Mouse (Mus musculus) kidney, postnatal 0 days (tissue): ENCODE results near the gene Tarbp2. TPM values are rescaled to one million over a fixed set of nuclear protein-coding genes. Genes with fewer than 3 reads are reported as not detected.
A peak's percentile ranks its signal among the peaks of the same experiment; 100 is the strongest.

Source experiments
- ATAC-seq: fragments of 200-750 bp; cut with Nextera tagmentation; replicated peaks from 2 replicates; pipeline ENCODE4 v1.8.0; 2017; ENCODE audit warnings: low read depth, moderate number of reproducible peaks, moderate TSS enrichment, moderate library complexity; ENCODE audit not compliant: low FRiP score
- DNase-seq: peaks from one replicate; pipeline ENCODE4 v3.0.0-alpha.2; 2016; ENCODE audit warnings: low spot score
- H3K27ac ChIP-seq: fragments of 300-500 bp; sonication (generic); 2 replicates; pipeline ENCODE4 v1.5.1; 2014; ENCODE audit warnings: mild to moderate bottlenecking
- H3K27me3 ChIP-seq: fragments of 300-500 bp; sonication (generic); 2 replicates; pipeline ENCODE4 v1.6.1; 2014; ENCODE audit warnings: low read length, mixed read lengths; ENCODE audit not compliant: insufficient read depth
- H3K36me3 ChIP-seq: fragments of 300-500 bp; sonication (generic); 2 replicates; pipeline ENCODE4 v1.6.1; 2014; ENCODE audit warnings: low read length, mixed read lengths; ENCODE audit not compliant: insufficient read depth
- H3K4me1 ChIP-seq: fragments of 300-500 bp; sonication (generic); replicated peaks from 2 replicates; pipeline ENCODE4 v1.6.1; 2014; ENCODE audit warnings: antibody characterized with exemption, low read length, mixed read lengths; ENCODE audit not compliant: insufficient read depth
- H3K4me2 ChIP-seq: fragments of 300-500 bp; sonication (generic); 2 replicates; pipeline ENCODE4 v1.6.1; 2014; ENCODE audit warnings: mild to moderate bottlenecking, low read length, moderate library complexity, mixed read lengths
- H3K4me3 ChIP-seq: fragments of 300-500 bp; sonication (generic); replicated peaks from 2 replicates; pipeline ENCODE4 v1.5.1; 2014; ENCODE audit warnings: low read depth, low read length
- H3K9ac ChIP-seq: fragments of 300-500 bp; sonication (generic); 2 replicates; pipeline ENCODE4 v1.6.1; 2014; ENCODE audit warnings: low read depth, low read length
- H3K9me3 ChIP-seq: fragments of 300-500 bp; sonication (generic); replicated peaks from 2 replicates; pipeline ENCODE4 v1.6.1; 2016; ENCODE audit warnings: low read length, inconsistent platforms, mixed read lengths
- CTCF ChIP-seq: IDR thresholded peaks from 2 replicates; pipeline ENCODE4 v1.5.1; 2016; ENCODE audit warnings: antibody characterized with exemption, low read depth, mild to moderate bottlenecking, moderate library complexity
- WGBS: fragments of 180-500 bp; shearing (Covaris S2); extraction: QIAGEN DNeasy Blood & Tissue Kit; methylation state at CpG from one replicate; pipeline ENCODE4 v1.1.7; 2014; 5-methylcytosine and 5-hydroxymethylcytosine counted together
- polyA plus RNA-seq: library from polyadenylated mRNA; unstranded; fragments of >200 nt; fragmentation: Nextera tagmentation; extraction: Ambion mirVana; gene quantifications from 2 replicates; pipeline ENCODE4 v1.2.1, GENCODE M21; 2015

The Tarbp2 gene
- polyA plus RNA-seq, 1 experiment from 2014 or later = 57.2 TPM

DNA sequence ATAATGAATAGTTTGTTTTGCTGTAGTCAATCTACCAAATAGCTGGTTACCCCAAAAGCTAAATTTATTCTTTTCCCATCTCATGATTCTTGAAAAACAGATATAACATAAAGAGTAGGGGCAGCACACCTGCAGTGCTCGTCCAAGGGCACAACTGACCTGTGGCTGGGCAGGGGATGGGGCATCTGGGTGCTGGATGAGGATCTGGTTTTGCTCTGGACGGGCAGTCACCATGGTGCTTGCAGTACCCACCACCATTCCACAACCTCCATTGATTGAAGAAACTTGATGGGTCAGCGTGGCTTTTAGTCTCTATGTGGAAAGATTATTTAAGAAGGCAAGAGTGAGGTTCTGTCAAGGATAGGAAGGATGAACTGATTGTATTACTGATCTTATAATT is 28.3 kb downstream of the Tarbp2 start:
- TF ChIP-seq CTCF = no peak
- Histone ChIP-seq H3K27ac (no peak overlapping the region), H3K4me2 (no peak overlapping the region), H3K9me3 (no peaks in the 10 kb centered on the region), H3K4me1 (no peaks in the 10 kb centered on the region), H3K4me3 (no peak overlapping the region), H3K27me3 (no peaks in the 10 kb centered on the region), H3K36me3 (peaks cover 29% of the 10 kb centered on the region), H3K9ac (no peak overlapping the region)
- DNase-seq (no peak), ATAC-seq (no peak)
- WGBS = 96% methylated on average over 3 of the region's 3 CpGs

GRCm38 (mm10) chr15:102546677-102547427 is 28.9 kb downstream of the Tarbp2 start:
- Histone ChIP-seq H3K27ac (no peak overlapping the region), H3K27me3 (no peaks in the 10 kb centered on the region), H3K4me2 (no peak overlapping the region), H3K36me3 (peaks cover 29% of the 10 kb centered on the region), H3K9me3 (no peaks in the 10 kb centered on the region), H3K9ac (no peak overlapping the region), H3K4me3 (no peak overlapping the region), H3K4me1 (no peaks in the 10 kb centered on the region)
- 91% methylated on average over 3 of the region's 3 CpGs for WGBS
- ATAC-seq (no peak), DNase-seq (no peak)
- TF ChIP-seq CTCF = no peak

DNA sequence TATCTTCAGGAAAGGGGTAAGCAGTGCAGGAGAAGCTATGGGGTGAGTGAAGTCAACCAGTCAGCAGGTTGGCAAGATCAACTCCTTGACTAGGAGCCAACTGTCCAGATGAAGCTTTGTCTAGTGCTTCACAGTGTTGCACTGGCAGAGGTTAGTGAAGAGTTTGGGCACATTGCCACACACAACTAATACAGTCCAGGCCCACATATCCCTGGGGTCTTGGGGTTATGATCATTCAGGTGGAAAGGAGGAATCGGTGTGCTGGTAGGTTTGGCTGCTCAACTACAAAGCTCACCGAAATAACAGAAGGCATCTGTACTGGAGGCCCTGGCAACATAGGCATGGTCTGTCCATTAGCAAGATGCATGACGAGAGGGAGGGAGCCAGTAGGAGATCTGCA is 29.5 kb downstream of the Tarbp2 start:
- DNase-seq (no peak), ATAC-seq (no peak)
- Histone ChIP-seq H3K4me2 (no peak overlapping the region), H3K4me3 (no peak overlapping the region), H3K4me1 (no peaks in the 10 kb centered on the region), H3K9me3 (no peaks in the 10 kb centered on the region), H3K36me3 (peaks cover 27% of the 10 kb centered on the region), H3K27me3 (no peaks in the 10 kb centered on the region), H3K27ac (no peak overlapping the region), H3K9ac (no peak overlapping the region)
- no peak for TF ChIP-seq CTCF
- WGBS = 84% methylated on average over 3 of the region's 3 CpGs

GRCm38 (mm10) chr15:102552599-102552998 is 34.6 kb downstream of the Tarbp2 start:
- no peak for ATAC-seq
- WGBS = 97% methylated on average over 5 of the region's 5 CpGs

DNA sequence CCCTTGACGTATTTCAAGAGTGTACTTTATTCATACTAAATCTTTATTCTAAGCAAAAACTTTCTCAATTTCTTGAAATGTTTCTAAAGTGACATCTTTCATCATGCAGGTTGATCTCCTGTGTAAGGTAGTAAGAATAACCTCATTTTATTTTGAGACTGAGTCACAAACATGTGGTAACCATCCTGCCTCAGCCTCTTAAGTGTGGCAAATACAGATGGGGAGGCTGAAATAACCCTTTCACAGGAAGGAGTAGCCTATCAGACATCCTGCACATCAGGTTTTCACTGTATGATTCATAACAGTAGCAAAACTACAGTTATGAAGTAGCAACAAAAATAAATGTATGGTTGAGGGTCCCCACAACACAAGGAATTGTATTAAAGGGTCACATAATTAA is 37.6 kb downstream of the Tarbp2 start:
- TF ChIP-seq CTCF = no peak
- no peak for ATAC-seq
- Histone ChIP-seq H3K4me1 (no peaks in the 10 kb centered on the region), H3K4me3 (no peak overlapping the region), H3K27me3 (no peaks in the 10 kb centered on the region), H3K4me2 (no peak overlapping the region), H3K9me3 (no peaks in the 10 kb centered on the region), H3K36me3 (peaks cover 28% of the 10 kb centered on the region), H3K27ac (no peak overlapping the region), H3K9ac (no peak overlapping the region)
- 92% methylated on average over 1 of the region's 1 CpGs for WGBS
- no peak for DNase-seq

More at GRCm38 (mm10) chr15:102552599-102552998, 34.6 kb downstream of the Tarbp2 start:
- DNase-seq = no peak
- H3K9me3 ChIP-seq = no peaks in the 10 kb centered on the region
- no peak overlapping the region for H3K4me3 ChIP-seq
- no peak overlapping the region for H3K9ac ChIP-seq
- no peaks in the 10 kb centered on the region for H3K27me3 ChIP-seq
- no peak overlapping the region for H3K4me2 ChIP-seq
- H3K27ac ChIP-seq = no peak overlapping the region
- H3K4me1 ChIP-seq = no peaks in the 10 kb centered on the region
- H3K36me3 ChIP-seq = peaks cover 23% of the 10 kb centered on the region
- no peak for TF ChIP-seq CTCF

DNA sequence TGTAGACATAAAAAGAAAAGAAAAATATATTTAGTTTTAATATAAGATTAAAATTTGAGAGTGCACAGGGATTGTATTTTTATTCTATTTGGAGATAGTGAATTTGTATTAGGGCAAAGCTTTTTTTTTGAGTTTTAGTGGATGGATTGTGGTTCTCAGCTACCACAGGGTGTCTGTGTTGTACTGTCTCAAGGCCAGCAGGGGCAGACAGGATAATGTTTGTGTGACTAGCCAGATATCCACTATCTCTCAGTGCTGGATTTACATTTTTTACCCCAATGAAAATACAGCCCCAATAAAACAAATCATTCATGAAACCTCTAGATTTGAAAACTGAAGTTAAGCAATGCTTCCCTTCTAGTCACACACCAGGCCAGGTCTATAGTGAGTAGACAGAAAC is 39.6 kb downstream of the Tarbp2 start:
- no peaks in the 10 kb centered on the region for H3K4me1 ChIP-seq
- peak; percentile 51 for TF ChIP-seq CTCF
- no peak overlapping the region for H3K4me2 ChIP-seq
- no peak for ATAC-seq
- H3K27ac ChIP-seq = no peak overlapping the region
- no peak overlapping the region for H3K9ac ChIP-seq
- H3K27me3 ChIP-seq = no peaks in the 10 kb centered on the region
- H3K36me3 ChIP-seq = peaks cover 24% of the 10 kb centered on the region
- DNase-seq = peak; percentile 34
- no peak overlapping the region for H3K4me3 ChIP-seq
- H3K9me3 ChIP-seq = no peaks in the 10 kb centered on the region

- no peaks in the 10 kb centered on the region for H3K27me3 ChIP-seq
- H3K9ac ChIP-seq = no peak overlapping the region
- H3K36me3 ChIP-seq = peaks cover 11% of the 10 kb centered on the region
- 87% methylated on average over 1 of the region's 1 CpGs for WGBS
- no peaks in the 10 kb centered on the region for H3K4me1 ChIP-seq
- TF ChIP-seq CTCF = no peak
- no peak overlapping the region for H3K4me3 ChIP-seq
- no peak overlapping the region for H3K4me2 ChIP-seq
- H3K9me3 ChIP-seq = no peaks in the 10 kb centered on the region
- ATAC-seq (no peak), DNase-seq (no peak)
- H3K27ac ChIP-seq = no peak overlapping the region
Observed at GRCm38 (mm10) chr15:102562491-102562890, 44.5 kb downstream of the Tarbp2 start.
